Mouse (Mus musculus) heart, postnatal 0 days (tissue): ENCODE data around the gene Shoc2.

Experiments
- CTCF ChIP-seq: IDR thresholded peaks from 2 replicates; pipeline ENCODE4 v1.5.1; 2016; ENCODE audit warnings: antibody characterized with exemption, control low read depth, low read depth
- EP300 ChIP-seq: IDR thresholded peaks from 2 replicates; pipeline ENCODE4 v1.6.1; 2016; ENCODE audit warnings: antibody characterized with exemption, low read depth

DNA sequence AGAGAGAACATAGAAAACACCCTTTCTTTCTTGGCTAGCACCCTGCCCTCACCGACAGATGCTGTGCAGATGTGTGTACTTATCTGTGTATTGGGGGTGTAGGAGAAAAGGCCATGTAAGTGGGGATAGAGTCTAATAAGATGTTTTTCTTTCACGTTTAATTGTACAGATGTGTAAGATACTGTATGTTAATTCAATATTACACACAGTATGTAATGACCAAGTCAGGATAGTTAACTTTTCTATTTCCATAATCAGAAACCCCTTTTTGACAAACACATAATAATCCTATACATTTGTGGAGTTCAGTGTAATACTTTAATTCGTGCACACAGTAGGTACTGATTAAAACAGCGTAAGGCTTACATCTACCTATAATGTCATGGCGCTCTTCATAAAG lies 99.7 kb downstream of the Shoc2 start, which contains the start of gene Adra2a:
- TF ChIP-seq EP300 (no peak), CTCF (no peak)
